Mouse (Mus musculus) retina, postnatal 1 day (tissue): ENCODE measurements at regions not wholly inside any gene's neighbourhood (a gene's known extent, or its start where the extent isn't known, plus 50 kb on each side); places are given as distances from the start of the nearest gene placed in this dataset.
A peak's percentile ranks its signal among the peaks of the same experiment; 100 is the strongest.
"Not testable (repeated sequence)": the region's sequence is repeated elsewhere in the genome, so short reads cannot be mapped to it uniquely, and the experiment has no call there.

ENCODE experiments used
- DNase-seq: peaks from one replicate; pipeline ENCODE4 v3.0.0-alpha.2; 2012

DNA sequence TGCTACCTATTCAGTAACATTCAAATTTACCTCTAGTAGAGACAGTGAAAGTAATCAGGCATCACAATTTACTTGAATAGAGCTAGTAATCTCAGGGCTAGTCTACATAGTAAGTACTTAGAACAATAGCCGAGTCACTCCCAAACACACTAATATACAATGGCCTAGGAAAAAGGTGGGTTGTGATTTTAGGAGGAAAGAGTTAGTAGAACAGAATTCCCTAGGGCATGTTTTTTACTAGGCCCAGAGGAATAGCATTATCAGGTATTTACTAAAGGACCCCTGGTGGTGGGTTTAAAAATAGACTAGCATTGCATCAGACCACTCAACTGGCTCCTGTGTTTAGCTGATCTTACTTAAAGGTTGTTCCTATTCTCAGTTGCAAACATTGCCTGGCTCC is 535.8 kb downstream of the Mat2b start:
- DNase-seq, result not testable (repeated sequence)

DNA sequence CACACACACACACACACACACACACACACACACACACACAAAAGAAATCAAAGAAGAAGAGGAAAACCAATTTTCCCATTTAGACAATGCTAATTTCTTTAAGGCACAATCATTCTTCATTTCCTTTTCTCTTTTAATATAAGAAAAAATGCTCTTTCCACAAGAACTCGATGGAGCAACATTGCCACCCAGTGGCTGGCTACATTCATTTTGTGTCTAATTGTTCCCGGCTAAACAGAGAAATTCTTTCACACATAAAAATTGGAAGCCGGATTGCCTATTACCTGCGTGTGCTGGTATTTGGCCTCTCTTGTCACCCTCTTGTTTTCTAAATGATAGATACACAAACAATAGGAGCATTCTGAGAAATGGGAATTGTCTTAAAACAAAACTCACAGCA is 545.7 kb downstream of the Mat2b start:
- DNase-seq, result peak; percentile 65

DNA sequence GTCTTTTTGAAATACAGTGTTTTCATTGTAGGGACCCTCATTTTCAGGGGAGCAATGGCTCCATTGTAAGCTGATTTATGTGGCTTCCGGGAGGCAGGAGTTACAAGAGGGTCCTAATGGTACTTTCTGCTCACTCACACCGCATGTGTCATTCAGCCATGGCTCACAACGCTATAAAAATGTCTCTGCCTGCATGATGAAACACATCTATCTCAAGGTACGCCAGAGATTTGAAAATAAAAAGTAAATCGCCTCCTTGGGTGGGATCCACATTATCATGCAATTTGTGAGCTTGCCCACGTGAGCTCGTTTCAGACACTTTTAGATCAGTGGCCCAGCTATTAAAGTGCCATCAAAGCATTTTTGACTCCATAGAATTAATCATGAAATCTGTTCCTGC is 557.2 kb downstream of the Mat2b start:
- DNase-seq, result no peak

DNA sequence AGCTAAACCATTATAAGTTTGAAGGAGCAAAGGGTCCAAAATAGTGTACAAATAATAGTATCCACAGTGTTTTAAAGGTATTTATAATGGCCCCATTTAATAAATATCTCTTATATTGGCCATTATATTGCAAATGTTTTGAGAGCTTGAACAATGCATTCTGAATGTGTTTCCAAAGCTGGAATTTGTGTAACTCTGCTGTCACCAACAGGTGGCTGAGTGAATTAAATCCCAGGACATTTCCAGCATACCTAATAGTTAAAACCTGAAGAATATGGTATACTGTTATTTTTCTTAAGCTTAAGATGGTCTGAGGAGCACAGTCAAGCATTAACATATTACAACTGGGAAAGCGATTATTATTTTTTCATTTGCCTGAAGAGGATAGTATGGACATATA is 592.4 kb downstream of the Mat2b start:
- no peak for DNase-seq

DNA sequence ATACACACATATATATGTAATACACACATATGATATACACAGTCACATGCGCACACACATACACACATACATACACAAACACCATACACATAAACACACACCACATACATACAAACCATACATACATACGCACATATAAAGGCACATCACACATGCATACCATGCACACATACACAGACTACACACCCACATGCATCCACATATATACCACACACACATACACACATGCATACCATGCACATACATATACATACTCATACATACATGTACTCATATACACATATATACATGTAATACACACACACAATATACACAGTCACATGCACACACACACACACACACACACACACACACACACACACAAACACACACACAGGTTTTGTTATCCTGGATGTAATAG is 620.7 kb downstream of the Mat2b start:
- DNase-seq, result no peak

DNA sequence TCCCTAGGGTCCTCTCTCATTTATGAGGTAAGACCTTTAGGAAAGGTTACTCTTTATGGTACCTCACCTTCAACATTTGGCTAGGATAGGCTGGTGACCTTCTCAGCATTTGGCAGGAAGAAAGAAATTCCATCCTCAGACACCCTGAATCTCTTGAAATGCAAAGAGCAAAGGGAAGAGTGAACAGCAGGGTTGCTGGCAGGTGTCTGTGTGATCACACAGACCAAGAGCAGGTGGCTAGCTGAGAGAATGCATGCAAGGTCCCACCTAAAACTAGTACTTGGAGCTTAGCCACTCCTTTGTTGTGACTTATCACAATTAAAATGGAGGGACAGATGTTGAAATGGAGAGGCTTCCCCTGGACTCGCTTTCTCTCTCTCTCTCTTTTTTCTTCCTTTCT is 644.5 kb downstream of the Mat2b start:
- no peak for DNase-seq

DNA sequence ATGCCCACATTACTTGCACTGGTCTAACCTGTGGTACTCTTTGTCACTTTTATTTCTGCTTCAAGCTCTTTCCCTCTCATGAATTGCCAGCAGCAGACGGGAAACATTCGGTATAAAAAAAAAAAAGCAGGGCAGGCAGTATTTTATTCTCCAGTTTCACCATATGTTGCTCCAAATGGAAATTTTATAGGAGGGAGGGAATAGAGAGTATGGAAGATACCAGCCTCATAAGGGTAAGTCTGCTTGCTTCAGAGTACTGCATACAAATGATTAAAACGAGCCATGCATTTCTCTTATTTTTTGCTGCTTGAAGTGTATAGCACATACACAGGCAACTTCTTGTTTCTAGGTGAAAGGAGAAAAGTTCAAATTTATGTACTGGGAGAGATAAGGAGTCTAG is 667.5 kb downstream of the Mat2b start:
- DNase-seq, result no peak

DNA sequence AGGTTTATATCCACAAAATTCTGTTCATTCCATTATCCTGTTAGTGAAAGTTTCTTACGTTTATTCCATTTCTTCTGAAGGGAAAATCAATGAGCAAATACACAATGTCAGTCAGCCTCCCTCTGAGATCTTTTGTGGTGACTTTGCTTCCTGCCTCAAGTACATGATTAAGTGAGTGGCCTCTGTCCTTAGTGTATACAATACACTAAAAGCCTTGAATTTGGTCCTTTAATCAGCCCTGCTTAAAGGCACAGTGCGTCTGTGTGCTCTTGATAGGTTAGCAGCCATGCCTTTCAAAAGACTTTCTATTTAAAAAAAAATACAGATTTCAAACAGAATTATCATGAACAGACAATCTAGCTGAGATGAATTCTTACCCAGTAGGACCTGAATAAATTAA is 695.5 kb downstream of the Mat2b start:
- DNase-seq, result no peak

DNA sequence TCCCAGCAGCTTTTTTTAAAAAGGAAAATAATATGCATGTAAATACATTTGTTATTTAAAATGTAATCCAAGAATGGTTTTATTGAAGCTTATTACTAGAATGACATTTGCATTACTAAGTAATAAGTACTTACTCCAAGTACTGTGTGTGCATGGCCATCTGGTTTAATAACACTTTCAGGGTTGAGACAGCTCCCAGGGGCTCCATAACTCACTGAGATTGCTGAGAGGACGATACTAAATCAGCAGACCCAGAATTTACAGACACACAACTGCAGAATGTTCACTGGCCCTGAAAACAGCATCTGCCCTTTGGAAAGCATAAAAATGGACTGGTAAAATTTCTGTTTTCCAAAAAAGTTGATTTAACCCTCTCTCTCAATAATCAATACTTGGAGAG is 696.4 kb downstream of the Mat2b start:
- no peak for DNase-seq

DNA sequence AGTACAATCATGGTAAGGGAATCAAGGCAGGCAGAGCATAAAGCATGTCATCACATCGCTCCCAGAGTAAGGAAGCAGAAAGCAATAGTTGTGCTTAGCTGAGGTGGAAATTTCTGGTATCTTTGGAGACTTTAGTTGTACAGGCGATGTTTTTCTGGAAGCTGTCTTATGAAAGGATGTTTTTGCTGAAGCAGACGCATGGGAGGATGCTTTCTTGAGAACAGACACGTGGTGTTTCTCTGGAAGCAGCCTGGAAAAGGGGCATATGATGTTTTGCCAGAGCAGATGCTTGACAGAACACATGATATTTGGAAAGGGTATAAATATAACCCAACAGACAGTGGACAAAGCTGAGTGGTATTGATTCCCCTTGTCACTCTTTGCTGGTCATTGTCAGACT is 722.4 kb downstream of the Mat2b start:
- DNase-seq, result no peak

DNA sequence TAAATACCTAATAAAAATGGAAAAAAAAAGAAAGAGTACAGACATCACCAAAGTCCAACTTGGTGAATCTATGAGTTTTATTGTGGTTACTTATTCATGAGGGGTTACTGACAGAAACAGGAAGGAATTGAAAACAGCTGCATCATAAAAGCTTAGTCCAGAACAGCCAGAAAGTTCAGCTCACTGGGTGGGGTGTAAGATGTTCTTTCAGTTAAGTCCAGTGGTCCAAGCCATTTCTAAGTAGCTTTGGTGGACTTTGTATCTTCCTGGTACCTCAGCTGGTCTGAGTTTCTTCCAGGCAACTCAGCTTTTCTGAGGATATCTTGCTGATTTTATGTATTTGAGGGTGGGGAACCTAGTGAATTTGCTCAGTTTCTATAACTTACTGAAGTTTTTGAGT is 731.3 kb downstream of the Mat2b start:
- DNase-seq, result no peak

DNA sequence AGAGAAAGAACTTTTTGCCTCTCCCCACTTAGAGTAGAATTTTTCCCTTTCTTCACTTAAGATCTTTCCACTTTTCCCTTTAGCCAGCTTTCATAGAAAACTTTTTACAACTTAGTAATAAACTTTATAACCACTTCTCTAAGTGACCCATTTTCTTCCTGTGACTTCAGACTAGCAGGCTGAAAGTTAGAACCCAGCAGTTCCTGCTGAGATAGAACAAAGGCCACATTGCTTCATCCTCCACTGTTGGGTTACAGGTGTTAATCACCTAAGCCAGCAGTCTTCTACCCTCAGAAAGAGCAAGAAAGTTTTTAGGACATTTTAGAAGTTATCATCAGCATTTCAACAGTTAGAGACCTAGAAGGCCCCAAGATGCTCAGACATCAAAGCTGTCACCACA is 740.6 kb downstream of the Mat2b start:
- DNase-seq, result no peak

DNA sequence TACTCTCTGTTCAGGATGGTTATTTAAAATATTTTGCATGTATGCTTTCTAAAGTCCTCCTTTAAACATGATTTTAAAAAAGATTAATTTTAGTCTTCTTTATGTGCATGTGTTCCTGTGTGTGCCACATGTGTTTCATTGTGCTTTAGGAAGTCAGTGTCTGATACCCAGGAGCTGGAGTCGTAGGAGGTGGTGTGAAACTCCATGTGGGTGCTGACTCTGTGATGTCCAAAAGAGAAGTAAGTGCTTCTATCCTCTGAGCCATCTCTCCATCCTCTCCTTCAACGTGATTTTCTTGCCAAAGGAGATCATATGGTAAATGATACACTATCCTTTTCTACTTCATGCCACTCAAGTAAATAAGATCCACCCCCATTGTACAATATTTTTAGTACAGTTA is 750.8 kb downstream of the Mat2b start:
- DNase-seq, result no peak

DNA sequence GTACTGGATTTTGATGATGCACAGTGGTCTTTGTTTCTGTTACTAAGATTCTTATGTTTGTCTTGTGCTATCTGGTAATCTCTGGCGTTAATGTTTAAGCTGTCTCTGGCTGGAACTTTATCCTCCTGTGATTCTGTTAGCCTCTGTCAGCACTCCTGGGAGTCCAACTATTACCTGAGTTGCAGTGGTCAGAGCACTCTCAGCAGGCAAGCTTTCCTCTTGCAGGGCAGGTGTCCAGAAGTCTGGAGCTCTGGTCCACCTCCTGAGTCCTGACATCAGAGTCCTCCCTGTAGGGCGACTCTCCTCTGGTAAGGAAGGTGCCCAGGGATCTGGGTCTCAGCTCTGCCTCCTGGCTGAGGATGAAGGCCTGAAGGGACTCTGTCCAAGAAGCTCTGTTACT is 760.8 kb downstream of the Mat2b start:
- DNase-seq, result no peak

DNA sequence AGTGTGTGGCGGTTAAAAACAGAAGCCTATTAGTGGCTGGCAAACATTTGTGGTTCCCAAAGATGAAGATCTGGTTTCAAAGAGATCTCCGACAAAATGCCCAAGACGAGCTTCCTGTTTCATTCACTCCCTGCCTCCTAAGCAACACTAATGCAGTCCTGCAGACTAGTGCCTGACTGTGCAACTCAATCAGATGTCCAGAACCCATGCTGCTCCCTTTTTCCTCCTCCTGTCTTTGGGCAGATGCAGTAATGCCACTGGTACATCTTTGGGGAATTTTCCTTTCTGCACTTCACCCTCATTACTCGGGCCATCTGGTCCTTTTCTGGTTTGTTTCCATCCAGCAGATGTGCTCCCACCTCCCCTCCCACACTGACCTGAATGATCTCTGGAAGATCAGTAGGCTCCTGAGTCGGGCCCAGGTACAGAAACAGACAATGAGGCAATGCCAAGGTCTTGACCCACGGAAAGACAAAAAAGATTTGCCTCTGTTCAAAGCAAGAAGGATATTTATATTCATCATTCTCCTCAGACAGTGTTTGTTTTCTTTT is 771.0 kb downstream of the Mat2b start:
- DNase-seq, result peak; percentile 9

DNA sequence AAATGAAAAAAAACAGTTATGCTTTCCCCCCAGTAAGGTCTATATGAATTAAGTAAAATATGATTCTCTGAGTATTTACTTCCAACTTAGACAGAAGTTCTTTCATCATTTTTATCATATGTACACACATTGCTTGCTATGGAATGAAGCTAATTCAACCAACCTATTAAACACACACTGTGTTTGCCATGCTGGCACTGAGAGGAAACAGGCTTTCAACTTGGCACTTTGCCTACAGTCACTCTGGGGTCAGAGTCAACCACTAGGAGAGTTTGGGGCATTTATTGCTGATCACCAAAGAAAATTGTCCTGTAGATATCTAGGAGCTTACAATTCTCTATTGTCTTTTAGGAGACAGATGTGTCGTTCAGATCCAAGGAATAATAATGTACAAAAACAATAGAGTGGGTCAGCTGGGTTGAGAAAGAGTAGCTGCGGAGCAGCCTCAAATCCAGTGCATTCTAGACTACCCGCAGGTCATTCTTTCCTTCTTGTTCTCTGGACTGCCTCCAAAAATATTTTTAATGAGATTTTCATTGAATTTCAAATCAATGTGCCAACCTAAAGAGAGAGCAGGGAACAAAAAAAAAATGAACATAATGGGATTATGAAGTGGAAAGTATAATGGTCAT is 777.2 kb downstream of the Mat2b start:
- DNase-seq, result peak; percentile 35

DNA sequence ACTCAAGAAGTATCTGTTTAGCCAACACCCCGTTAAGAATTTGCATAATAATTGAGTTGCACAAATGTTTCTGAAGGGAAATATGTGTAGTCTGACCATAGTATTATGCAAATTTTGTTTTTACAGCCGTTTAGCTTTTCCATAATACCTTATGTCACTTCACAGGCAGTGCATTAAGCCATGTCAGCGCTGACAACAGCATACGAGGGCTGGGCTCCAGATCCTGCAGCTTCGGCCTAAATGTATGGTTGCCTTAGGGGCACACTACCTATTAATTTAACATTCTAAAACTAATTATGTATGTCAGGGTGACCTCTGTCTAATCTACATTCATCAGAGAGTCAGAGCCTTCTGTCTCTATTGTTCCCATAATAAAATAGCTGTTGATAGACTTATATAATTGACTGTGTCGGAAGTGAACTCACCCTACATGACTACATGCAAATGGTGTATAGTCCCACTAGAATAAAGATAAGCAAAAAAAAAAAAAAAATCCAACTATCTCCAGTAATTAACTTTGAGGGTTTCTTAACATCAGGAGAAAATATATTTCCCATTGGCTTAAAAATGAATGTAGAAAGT is 795.3 kb downstream of the Mat2b start:
- peak; percentile 24 for DNase-seq

DNA sequence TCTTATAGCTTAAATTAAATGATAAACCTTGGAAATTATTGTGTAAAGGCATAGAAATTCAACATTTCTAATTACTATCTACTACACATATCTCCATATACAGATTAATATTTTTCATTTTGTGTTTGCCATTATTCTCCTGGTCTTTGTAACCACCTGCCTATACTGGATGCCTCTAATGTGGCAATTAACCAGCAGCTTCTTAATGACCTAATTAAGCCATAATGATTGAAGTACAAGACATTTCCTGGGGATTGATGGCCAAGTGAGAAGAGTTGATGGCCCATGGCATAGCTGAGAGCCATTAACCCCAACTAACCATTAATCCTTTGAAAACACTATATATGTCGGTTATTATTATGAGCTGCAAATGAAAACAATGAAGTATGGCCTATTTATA is 811.7 kb downstream of the Mat2b start:
- peak; percentile 11 for DNase-seq

DNA sequence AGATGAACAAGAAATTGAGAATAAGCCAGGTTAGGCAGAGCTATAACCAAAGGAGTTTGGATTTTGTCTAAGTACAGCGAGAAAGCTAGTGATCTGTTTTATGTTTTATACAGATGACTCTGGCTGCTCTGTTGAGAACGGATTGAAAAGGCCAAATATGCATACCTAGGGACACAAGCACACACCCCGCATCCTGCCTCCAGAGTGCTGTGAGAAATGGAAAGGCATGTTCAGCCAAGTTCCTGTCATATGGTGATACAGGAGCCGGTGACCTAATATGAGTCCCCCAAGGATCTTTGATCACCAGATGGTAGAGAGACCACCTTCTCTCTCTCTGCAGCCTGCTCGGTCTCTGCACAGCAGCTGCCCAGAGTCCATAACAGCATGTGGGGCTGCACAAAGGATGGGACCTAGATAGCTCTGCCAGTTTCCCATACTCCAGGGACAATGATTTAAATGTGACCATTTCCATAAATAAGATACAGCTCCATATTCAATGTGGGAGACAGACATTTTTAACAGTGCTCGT is 826.5 kb downstream of the Mat2b start:
- DNase-seq, result peak; percentile 15
